Mouse (Mus musculus) T-cell, adult 2 months (primary cell): ENCODE data around the gene Ddo.
A peak's percentile ranks its signal among the peaks of the same experiment; 100 is the strongest.

ENCODE experiments used
- DNase-seq: peaks from one replicate; pipeline ENCODE4 v3.0.0; 2022; ENCODE audit warnings: low spot score

Gene Ddo

DNA sequence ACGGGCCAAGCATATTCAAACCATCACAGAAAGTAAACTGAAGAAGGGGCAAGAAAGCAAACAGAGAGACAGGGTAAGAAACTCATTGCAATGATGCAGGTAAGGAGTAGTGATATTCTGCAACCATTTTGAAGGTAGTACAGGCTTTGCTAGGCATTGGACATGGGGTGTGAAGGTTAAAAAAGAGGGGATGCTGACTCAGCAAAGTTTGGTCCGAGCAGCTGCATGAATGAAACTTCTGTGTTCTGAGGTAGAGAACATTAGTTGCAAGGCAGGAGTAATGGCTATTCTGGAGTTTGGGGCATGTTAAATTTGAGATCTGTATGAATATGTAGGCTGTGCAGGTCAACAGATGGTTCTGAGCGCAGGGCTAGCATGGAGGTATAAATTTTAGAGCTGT, 35.5 kb downstream of the Ddo start:
- DNase-seq: no peak

DNA sequence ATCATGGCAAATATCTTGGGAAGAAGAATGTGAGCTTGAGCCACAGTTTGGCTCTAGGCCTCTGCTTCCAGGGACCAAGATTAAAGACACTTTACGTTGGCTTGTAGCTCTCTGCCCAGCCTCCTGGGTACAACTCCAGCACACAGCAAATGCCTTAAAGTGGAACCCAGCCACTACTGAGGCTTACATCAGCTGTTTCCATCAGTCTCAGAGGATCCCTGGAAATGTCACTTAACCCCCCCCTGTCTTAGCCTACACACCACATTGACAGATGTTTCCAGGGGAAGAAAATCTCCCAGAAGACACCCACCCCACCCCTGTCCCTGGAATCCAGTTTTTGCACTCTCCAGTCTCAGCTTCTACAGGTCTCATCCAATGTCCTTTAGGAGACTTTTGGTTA, 37.1 kb downstream of the Ddo start:
- no peak for DNase-seq

DNA sequence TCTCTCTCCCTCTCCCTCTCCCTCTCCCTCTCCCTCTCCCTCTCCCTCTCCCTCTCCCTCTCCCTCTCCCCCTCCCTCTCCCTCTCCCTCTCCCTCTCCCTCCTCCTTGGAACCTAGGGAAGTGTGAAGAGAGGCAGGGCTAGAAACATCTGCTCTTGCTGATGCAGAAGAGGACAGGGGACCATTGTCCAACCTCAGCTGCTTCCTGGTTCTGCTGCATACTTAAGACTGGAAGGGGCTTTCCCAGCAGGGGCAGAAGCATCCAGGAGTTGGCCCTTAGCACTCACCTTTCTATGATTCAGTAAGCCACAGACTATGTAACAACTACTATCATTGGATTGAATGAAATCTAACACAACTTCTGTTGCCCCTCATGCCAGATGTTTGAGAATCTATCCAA, 38.8 kb downstream of the Ddo start:
- DNase-seq: no peak

DNA sequence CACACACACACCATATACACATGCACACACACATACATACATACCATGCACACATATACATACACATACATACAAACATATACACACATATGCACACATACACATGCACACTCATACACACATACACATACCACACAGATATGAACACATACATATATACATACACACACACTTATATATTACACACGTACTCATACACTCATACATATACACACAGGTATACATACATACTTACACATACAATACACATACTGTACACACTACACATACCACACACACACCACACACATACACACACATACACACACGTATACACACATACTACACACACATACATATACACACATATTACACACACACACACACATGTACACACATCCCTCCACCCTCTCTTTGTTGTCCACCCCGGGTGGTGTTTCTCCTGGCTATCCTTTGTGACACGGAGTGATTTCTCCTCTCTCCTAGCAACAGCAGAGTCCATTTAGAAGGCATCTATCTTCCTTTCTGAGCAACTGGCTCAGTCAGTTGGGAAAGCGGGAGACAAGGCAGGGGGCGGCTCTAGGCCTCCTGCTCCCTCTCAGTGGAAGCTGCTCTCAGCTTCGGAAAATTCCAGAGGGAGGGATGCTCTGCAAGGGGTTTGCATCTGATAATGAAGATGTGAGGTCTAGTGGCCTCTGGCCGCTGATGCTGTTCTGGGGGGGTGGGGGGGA, 42.9 kb downstream of the Ddo start:
- DNase-seq: no peak

DNA sequence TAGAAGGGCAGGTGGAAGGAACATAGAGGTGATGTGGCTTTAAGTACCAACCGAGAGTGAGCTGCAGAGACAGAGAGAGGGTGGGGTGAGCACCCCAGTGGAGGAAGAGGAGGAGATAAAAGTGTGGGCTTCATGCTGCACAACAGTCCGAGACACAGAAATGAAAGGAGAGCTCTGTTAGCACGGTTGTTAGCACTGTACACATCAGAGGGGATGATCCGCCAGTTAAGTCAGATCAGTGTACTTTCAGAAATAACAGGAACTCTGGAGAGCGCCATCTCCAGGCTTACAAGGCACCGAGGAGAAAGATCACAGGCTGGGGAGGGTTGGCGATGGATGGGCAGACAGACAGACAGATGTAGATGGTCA, 43.5 kb downstream of the Ddo start:
- DNase-seq: no peak

DNA sequence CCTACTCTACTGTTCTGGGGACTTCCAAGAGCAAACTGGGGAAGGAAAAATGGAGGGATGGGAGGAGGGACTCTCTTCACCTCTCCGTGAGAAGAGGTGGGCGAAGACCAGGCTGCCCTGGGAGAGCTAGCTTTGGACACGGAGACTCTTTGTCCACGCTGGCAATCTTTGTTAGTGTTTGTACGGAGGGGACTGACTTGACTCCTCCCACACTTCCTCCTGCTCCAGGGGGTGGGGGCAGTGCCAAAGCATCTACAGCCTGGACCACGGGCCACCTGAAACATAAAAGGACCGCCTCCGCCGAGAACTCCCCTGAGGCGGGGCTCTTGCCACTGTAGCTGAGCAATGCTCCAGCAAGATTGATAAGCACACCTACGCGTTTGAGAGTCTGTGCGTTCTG, 44.3 kb downstream of the Ddo start:
- DNase-seq: no peak

DNA sequence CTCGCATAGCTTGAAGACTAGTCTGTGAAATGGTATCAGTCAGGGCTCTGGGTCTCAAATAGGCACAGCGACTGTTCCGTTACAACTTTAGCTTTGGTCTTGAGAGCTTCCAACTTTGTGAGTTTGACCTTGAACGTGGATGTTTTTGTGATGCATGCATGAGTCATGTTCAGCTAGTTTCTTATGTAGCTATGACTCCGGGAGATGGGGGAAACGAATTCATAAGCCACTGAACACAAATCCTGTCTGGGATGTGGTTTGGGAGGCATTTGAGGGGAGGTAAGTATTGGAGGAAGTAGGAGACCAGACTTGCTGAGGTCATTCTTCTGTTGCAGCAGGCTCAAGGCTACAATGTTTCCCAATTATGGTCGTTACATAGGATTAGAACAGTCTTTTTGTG, 46.1 kb downstream of the Ddo start:
- DNase-seq: no peak

DNA sequence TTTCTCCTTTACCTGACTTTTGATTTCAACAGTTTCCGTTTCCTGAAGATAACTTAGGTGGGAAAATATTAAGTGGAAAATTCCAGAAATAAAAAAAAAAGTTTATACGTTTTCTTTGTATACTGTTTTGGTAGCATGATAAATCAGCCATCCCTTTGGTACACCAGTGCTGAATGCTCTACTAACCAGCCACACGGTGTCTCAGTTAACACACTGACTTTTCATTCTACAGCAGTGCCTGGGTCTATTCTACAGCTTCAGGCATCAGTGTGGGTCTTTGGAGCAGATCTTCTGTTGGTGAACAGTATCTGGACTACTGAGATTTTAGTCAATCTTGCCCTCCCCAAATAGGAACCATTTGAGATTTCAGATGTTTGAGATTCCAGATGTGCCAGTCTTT, 48.7 kb downstream of the Ddo start:
- DNase-seq: no peak

DNA sequence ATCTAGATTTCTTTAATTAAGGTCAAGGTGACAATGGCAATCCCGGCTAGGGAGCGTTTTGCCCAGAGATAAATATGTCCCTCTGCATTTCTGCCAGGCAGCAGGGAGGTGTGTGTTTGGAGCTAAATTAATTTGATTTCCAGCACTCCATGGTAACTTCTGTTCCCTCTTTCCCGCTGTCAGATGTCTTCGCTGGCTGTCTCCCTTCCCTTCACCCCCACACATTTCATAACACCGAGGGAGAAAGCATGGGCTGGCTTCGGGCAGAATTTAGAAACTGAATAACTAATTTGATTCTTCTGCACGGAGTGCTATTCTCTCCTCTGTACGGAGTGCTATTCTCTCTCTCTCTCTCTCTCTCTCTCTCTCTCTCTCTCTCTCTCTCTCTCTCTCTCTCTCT, 52.7 kb downstream of the Ddo start:
- DNase-seq: no peak

DNA sequence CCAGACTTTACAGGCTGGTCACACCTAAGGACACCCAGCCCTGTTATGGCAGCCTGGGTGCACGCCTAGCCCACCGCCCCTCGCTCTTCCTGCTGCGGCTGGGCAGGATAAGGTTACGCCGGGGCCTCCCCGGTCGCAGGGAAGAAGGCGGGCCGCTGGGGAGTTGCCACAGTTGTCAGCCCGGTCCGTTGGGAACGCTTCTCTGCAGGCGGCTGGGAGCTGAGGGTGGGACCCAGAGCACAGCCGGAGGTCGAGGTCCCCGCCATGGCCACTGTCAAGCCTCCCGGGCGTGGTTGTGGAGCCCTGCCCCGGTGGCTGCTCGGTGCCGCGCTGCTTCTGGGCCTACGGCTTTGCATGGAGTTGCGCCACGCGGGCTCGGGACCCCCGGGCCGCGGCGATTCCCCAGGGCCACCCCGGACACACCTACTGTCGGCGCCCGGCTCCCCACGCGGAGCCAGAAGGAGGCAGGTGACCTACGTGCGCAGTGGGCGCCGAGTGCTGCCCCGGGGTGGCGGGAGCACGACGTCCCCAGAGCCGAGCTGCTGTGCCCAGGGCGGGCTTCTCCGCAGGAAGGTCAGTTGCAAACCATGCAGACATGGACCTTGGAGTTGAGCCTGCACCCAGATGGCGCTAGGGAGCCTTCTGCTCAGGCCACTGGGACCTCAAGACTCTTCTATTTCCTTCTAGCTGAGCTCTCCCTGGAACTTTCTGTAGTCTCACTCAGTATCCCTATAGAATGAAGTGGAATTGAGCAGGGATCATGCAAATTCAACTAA, 53.5 kb downstream of the Ddo start, which contains the start of gene Mettl24:
Gene Mettl24, plus strand, starts transcription at position 191 of the 776 bp plus-strand sequence.
- DNase-seq: no peak

DNA sequence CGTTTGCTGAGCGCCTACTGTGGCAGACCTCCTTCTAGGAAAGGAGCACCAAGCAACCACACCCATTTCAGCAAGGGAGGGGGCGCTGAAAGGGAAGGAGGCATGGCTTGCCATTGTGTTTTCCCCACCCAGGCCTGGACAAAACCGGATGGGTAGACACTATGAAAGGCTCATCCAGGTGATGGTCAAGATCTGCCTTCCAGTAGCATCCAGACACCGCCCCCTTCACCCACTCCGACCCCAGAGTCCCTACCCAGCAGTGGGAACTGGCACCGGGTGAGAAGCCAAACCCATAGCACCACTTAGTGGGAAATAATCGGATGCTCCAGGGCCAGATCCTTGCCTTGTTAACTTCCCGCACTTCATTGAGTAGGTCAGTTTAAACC, 54.0 kb downstream of the Ddo start:
- DNase-seq: no peak

DNA sequence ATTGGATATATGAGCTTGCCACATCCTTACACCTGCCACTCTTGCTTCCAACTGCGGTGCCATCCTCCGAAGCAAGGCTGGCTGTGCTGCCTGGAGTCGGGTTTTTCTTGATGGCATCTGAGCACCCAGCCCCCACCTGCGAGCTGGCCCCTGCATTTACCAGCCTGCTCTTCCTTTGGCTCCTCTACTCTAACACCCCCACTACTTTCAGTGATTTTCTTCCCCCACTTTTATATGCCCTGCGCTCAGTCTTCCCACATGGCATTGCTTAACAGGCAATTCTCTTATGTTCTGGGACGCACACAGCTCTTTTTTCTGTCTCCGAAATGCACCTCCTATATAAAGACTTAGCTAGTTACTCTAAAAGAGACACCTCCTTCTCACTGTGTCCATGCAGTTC, 54.5 kb downstream of the Ddo start:
- no peak for DNase-seq

DNA sequence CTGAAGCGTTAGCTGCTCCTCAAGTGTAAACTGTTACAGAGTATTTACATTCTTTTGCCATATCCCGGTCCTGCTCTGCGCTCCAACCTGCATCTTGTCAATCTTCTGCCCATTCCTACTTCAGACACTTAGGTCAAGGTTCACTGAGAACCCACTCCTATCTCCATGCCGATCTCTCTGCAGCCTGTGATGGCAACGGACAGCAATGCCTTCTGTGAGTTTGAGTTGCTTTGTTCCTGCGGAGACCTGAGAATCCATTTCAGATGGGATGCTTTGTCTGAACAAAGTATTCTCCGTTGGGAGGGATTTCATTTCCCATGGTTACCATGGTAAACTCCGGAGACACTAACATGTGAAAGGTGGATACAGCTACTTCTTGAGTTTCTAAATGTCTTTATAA, 55.8 kb downstream of the Ddo start:
- no peak for DNase-seq

DNA sequence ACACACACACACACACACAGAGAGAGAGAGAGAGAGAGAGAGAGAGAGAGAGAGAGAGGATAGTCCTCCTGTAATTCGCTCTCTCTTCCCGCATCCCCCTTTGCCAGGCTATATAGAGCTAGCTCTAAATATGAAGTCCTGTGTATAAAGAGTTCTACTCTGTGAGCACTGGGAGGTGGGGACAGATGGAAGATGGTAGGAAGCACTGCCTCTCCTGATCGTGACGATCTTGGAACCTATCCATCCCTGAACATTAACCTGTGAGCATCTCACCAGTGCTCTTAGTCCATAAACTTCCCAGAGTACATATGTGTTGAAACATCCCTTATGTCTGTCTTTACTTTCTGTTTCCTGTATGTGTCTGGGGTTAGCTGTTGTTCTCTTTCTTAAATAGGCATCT, 57.2 kb downstream of the Ddo start:
- no peak for DNase-seq

DNA sequence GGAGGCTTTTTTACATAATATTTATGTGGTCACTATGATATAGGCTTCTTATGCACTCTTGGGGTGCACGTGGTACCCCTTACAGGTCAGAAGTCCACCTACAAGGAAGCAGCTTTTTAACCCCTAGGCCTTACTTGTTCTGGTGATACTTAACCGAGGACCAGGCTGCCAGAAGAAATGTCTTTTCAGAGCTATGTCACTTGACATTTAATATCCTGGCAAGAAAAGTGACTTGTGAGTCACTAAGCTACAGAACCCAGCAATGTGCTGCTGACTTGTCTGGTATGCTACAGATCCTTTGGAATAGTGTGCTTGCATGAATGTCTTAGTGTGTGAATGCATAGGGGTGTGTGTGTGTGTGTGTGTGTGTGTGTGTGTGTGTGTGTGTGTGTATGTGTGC, 57.6 kb downstream of the Ddo start:
- no peak for DNase-seq

DNA sequence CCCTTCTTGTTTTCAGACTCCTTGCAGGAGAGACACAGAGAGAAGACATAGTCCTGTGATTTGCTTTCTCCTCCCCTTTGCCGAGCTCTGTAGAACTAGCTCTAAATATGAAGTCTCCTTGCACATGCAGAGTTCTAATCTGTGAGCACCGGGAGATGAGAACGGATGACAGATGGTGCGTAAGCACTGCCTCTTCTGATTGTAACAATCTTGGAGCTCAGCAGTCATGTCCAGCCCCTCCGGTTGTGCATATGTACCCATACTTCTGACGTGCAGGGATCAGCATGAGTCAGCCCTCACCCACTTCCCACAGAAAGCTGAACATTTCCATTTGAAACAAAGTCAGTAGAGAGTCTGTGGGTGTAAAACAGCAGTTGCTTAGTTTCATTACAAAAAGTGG, 58.5 kb downstream of the Ddo start:
- no peak for DNase-seq

DNA sequence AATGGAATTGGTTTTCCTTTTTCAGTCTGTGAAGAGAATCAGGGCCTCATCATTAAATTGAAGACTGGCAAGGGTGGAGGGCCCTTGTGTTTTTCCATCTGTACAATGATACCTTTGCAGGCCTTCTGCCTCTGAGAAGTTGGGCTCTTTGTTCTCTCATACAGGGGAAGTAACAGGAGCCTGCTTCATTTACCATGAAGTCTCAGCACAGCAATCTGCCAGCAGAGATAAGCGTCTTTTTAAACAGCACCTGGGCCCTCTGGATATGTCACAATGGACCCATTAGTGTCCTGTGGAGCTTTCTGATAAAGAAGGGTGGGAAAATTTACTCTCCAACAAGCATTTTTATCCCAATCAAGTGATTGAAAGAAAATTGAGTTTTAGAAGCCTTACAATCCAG, 59.1 kb downstream of the Ddo start:
- DNase-seq: no peak

DNA sequence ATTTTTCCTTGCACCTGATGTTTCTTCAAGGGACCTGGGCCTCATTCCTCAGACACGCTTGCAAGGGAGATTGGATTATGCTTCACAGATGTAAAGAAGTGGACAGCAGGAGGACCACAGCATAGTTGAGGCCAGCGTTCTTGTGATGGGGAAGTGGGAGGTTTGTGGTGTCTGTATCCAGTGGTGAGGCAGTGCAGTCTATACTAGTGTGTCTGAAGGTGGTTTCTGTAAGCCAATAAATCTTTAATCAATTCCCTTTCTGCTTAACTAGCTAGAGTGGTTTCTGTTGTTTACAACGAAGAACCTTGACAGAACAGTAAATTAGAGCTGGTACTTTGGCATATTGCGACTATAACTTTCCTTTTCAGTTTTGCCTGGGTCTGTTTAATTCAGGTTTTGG, 68.8 kb downstream of the Ddo start:
- DNase-seq: no peak

DNA sequence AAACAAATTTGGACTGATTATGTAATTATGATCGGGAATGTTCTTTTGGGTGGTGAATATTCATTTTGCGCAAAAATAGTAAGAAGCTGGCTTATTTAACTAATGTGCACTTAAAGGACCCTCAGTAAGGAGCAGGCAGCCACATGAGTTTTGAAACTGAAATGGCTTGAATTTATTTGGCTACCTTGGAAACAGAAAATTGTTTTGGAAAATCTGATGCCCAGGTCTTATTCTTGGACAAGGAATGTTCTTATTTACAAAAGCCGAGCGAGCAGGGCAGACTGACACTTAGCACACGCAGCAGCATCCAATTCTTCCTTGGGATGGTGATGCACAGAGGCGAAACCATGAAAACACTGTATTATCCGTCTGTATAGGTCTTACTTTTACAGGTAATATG, 81.3 kb downstream of the Ddo start:
- no peak for DNase-seq

DNA sequence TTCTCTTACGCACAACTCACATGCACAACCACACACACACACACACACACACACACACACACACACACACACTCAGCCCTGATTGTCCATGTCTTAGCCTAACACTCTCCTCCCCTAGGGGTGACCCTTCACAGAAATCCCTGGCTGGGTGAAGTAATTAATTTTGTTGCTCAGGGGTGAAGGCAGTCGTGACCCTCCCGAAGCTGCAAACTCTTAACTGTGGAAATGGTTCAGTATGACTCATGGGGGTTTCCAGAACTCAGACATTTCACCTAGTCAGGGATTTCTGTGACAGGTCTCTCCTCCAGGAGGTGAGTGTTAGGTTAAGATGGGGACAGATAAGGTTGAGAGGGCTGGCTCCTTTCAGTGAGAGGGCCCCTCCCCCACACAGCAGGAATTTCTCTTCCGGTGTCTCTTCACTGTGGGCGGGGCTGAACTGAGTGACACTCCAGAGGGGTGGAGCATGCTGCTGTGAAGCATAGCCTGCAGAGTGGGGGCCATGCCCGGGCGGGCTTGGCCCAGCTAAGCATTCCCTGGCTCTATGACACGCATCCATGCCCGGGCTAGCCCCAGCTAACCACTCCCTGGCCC, 83.3 kb downstream of the Ddo start:
- peak; percentile 1 for DNase-seq

DNA sequence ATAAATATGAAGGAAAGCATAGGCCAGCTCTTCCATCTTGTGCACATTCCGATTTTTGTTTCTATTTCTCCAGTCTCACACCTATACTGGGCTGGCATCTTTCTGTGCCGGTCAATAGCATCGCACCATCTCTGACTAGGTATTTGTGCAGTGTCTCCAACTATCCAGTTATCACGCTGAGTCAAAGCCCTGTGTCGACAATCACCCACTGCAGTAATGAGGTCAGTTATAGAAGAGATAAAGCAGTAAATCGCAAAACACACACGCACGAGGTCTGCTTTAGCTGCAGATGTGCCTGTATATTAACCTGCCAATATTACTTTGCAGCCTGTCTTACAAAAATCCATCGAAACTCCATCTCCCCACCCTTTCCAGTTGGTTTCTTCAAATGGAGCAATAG, 84.0 kb downstream of the Ddo start:
- no peak for DNase-seq

DNA sequence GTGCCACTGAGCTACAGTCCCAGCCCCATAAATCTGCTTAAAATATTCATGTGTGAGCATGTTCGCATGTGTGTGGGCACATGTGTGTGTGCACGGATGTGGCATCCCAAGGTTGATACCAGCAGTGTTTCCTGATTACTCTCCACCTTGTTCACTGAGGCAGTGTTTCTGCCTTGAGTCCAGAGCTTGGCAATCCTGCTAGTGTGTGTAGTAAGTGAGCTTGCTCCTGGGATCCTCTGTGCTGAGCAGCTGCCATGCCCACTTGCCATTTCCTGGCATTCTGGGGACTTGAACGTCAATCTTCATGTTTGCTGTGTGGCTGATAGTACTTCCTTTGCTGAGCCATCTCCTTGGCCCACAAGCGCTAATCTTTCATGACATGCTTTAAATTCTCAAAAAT, 85.3 kb downstream of the Ddo start:
- DNase-seq: no peak

DNA sequence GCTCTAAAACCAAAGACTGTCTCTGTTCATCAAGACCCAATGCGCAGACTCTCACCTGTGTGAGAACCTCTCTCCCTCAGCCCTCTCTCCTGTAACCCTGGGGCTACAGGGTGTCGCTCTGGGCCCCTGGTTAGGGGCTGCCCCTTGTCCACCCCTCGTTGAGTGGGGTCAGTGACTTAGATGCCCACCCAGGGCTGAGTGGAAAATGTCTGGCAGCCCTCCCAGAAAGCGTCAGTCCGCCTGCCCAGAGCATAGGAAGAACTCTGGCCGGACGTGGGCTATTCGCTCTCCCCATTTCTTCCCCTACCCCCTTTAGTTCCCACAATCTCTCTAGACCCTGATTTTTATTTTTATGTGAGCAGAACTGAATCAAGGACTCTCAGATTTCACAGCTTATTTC, 86.5 kb downstream of the Ddo start:
- no peak for DNase-seq

DNA sequence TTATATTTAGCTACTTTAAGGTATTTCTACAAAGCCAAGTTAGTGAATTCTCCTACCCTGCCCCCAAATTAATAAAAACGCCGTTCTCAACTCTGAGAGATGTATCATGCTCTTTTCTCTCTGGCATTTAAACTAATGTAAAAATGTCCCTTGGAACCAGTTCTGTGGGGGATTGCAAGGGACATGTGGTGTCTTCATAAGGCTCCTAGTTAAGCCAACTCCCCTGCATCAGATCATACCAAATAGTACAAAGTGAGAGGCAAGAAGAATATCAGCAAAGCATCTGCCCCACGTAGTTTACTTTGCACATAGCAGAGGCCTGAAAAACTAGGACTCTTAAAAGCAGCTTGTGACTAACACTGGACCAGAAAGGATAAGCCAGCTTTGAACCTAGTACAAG, 86.9 kb downstream of the Ddo start:
- DNase-seq: no peak
